Mouse (Mus musculus): ENCODE measurements around the gene Ankfy1. TPM values are rescaled to one million over a fixed set of nuclear protein-coding genes. Genes with fewer than 3 reads are reported as not detected.

Gene Ankfy1
- total RNA-seq (2021), result 10 to 100 TPM; 10.6 to 13.1 TPM
- long read RNA-seq, experiment 1, full-length matches to known transcripts, result 2 of 4 reads
- long read RNA-seq, experiment 1, partial matches to known transcripts, result 0 of 4 reads
- long read RNA-seq, experiment 1, other reads (novel, unspliced or antisense), result 2 of 4 reads
- long read RNA-seq, experiment 2, full-length matches to known transcripts, result 5 of 8 reads
- long read RNA-seq, experiment 2, partial matches to known transcripts, result 0 of 8 reads
- long read RNA-seq, experiment 2, other reads (novel, unspliced or antisense), result 3 of 8 reads

- intact Hi-C loops (cut with DNase I; ENCODE audit: low total_unique reads), result no loop called here
- DNase-seq, result peak; percentile 97
Observed at GRCm38 (mm10) chr11:72689551-72690510, at the start of gene Ankfy1. Gene Ankfy1, plus strand, starts transcription at chr11:72690006.

GRCm38 (mm10) chr11:72642730-72643129, 47.1 kb upstream of the Ankfy1 start:
- intact Hi-C loops (cut with DNase I; ENCODE audit: low total_unique reads), result no loop called here
- DNase-seq, result no peak

GRCm38 (mm10) chr11:72645386-72645785, 44.4 kb upstream of the Ankfy1 start:
- intact Hi-C loops (cut with DNase I; ENCODE audit: low total_unique reads), result no loop called here
- no peak for DNase-seq

GRCm38 (mm10) chr11:72650347-72650746, 39.5 kb upstream of the Ankfy1 start:
- intact Hi-C loops (cut with DNase I; ENCODE audit: low total_unique reads), result no loop called here
- DNase-seq, result no peak

- intact Hi-C loops (cut with DNase I; ENCODE audit: low total_unique reads), result no loop called here
Observed at GRCm38 (mm10) chr11:72659918-72660317, 29.9 kb upstream of the Ankfy1 start.

GRCm38 (mm10) chr11:72660359-72660758, 29.4 kb upstream of the Ankfy1 start:
- DNase-seq, result no peak
- intact Hi-C loops (cut with DNase I; ENCODE audit: low total_unique reads), result no loop called here

More at GRCm38 (mm10) chr11:72659918-72660317, 29.9 kb upstream of the Ankfy1 start:
- no peak for DNase-seq

- no peak for DNase-seq
- intact Hi-C loops (cut with DNase I; ENCODE audit: low total_unique reads), result no loop called here
Observed at GRCm38 (mm10) chr11:72664641-72665040, 25.2 kb upstream of the Ankfy1 start.

- intact Hi-C loops (cut with DNase I; ENCODE audit: low total_unique reads), result no loop called here
- no peak for DNase-seq
Observed at GRCm38 (mm10) chr11:72670634-72671033, 19.2 kb upstream of the Ankfy1 start.

- no peak for DNase-seq
- intact Hi-C loops (cut with DNase I; ENCODE audit: low total_unique reads), result no loop called here
Observed at GRCm38 (mm10) chr11:72671294-72671988, 18.4 kb upstream of the Ankfy1 start.

- intact Hi-C loops (cut with DNase I; ENCODE audit: low total_unique reads), result no loop called here
- no peak for DNase-seq
Observed at GRCm38 (mm10) chr11:72672438-72672837, 17.4 kb upstream of the Ankfy1 start.

GRCm38 (mm10) chr11:72675280-72675679, 14.5 kb upstream of the Ankfy1 start:
- intact Hi-C loops (cut with DNase I; ENCODE audit: low total_unique reads), result no loop called here
- no peak for DNase-seq

GRCm38 (mm10) chr11:72680726-72681125, 9.1 kb upstream of the Ankfy1 start:
- intact Hi-C loops (cut with DNase I; ENCODE audit: low total_unique reads), result no loop called here
- no peak for DNase-seq

GRCm38 (mm10) chr11:72683402-72683801, 6.4 kb upstream of the Ankfy1 start:
- intact Hi-C loops (cut with DNase I; ENCODE audit: low total_unique reads), result no loop called here
- DNase-seq, result no peak

GRCm38 (mm10) chr11:72686697-72687096, 3.1 kb upstream of the Ankfy1 start:
- intact Hi-C loops (cut with DNase I; ENCODE audit: low total_unique reads), result no loop called here
- DNase-seq, result no peak

GRCm38 (mm10) chr11:72688242-72688641, 1.6 kb upstream of the Ankfy1 start:
- DNase-seq, result no peak
- intact Hi-C loops (cut with DNase I; ENCODE audit: low total_unique reads), result no loop called here

- intact Hi-C loops (cut with DNase I; ENCODE audit: low total_unique reads), result no loop called here
- no peak for DNase-seq
Observed at GRCm38 (mm10) chr11:72689115-72689514, 691 bp upstream of the Ankfy1 start.

- DNase-seq, result no peak
- intact Hi-C loops (cut with DNase I; ENCODE audit: low total_unique reads), result no loop called here
Observed at GRCm38 (mm10) chr11:72692353-72692752, 2.5 kb downstream of the Ankfy1 start.

GRCm38 (mm10) chr11:72695025-72695424, 5.2 kb downstream of the Ankfy1 start:
- intact Hi-C loops (cut with DNase I; ENCODE audit: low total_unique reads), result no loop called here
- no peak for DNase-seq

- intact Hi-C loops (cut with DNase I; ENCODE audit: low total_unique reads), result no loop called here
- DNase-seq, result no peak
Observed at GRCm38 (mm10) chr11:72696368-72696971, 6.7 kb downstream of the Ankfy1 start.

- intact Hi-C loops (cut with DNase I; ENCODE audit: low total_unique reads), result no loop called here
- no peak for DNase-seq
Observed at GRCm38 (mm10) chr11:72697323-72697722, 7.5 kb downstream of the Ankfy1 start.

All from gastrocnemius, postnatal 14 days (tissue).